Mouse (Mus musculus): ENCODE results near the gene Tom1.

The Tom1 gene

DNA sequence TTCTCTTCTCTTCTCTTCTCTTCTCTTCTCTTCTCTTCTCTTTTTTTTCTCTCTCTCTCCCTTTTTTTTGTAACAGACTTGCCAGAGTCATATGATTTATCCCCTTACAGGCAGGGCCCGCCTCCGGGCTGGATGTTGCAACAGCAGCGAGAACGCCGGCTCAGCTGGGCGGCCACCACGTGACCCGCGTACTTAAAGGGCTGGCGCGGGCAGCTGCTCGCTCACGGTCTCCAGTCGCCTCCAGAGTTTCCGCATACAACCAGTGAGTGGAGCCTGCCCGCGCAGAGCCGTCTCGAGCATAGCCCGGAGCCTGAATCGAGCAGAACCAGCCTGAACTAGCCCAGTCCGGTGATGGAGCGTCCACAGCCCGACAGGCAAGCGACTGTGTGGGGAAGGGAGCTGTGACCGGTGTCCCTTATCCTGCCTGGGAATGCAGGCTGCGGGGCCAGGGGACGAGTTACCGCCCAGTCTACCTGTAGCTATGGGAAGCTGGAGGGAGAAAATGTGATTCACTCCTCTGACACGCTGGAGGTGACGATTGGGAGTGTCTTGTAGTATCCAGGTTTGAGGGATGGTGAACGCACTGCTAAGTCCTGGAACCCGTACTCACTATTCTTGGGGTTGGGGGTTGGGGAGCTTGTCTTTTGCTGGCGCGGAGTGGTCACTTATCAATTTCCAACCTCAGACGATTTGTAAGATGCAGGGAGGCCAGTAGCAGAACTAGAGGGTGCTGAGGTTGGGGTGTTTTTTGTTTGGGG, 60.1 kb downstream of the Tom1 start, which contains the start of gene Hmox1:
TSS of gene Hmox1 (plus strand) at position 223 of the 758 bp plus-strand sequence.
- DNase-seq, result peak; percentile 41

DNA sequence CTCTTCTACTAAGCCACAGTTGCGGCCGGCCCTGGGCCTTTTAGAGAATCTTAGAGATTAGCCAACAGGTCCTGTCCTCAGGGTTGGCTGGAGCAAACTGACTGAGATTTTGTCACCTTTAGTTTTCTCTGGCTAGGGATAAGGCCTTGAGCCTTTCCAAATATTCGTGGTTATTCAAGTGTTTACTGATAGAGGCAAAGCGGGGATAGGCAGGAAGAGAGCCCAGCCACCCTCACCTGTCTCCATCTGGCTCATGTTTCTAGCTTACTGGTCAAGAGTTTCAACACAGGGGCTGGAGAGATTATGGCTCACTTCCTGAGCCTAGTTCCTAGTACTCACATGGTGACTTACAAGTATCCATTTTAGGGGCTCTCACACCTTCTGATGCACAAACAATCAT, 69.5 kb downstream of the Tom1 start:
- no peak for DNase-seq

DNA sequence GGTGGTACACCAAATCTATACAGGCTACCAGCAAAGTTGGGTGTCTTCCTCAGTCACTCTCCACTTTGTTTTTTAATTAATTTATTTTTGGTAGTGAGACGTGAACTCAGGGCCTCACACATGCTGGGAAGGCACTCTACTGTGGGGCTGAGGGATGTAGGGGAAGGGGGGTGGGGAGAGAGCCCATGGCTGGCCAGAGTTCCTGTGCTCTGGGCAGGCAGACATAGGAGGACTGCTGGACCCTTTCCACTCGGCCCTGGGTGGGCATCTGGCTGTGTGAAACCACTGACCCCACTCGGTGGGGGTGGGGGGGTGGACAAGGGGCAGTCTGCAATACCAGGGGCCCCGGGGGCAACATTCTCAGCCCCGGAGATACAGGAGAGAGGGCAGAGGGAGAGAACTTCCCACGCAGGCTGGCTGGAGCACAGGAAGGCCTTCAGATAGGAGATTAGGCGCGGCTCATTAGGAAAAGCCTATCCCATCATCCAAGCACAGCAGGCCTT, 69.9 kb downstream of the Tom1 start:
- no peak for DNase-seq

DNA sequence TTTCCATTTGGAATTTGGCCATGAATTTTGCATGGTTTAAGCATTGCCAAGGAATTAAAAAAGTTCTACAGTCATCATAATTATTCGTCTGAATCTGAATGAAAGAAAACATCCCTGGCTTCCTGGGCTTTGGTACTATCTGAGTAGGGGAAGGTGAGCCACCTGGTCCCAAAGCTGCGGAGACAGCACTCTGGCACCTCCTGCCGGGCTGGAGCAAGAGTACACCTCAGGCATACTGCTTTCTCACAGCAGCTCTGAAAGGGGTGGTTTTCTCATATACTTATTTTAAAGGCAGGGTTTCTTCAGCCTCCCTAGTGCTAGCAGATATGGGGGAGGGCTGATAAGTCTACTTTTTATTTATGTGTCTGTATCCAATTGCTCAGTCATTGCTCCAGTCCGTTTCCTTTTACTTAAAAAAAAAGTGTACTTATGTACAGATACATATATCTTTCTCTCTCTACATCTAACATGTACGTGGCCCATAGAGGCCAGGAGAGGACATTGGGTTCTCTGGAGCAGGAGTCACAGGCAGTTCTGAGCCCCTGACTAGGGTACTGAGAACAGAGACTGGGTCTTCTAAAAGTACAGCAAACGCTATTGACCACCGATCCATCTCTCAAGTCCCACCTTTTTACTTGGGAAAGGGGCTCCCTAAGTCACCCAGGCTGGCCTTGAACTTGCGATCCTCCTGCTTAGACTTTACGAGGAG, 75.2 kb downstream of the Tom1 start:
- DNase-seq, result peak; percentile 76

DNA sequence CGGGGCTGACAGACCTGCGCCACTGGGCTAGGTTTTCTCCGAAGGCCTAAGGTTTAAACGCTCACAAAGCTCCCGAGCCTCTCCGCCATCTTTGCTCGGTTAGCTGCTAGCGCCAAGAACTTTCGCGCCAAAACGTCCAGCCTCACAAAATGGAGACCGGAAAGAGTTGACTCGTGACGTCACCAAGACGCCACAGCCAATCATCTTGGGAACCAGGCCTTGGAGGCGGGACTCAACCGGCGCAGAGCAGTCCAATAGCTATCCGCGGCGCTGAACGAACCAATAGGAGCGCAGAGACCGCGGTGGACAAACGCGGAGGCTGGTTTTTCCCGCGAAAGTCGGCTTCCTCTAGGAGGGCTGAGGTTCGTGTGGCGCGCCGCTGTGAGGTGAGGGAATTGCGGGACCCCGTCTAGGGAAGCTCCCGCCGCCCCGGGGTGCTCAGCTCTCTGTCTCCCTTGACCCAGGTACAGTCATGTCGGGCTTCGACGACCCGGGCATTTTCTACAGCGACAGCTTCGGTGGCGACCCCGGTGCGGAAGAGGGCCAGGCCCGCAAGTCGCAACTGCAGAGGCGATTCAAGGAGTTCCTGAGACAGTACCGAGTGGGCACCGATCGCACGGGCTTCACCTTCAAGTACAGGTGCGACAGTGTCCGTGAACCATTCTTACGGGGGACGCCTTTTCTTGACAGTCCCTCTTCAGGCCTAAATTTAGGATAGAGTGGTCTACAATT, 75.9 kb downstream of the Tom1 start, which contains the start of gene Mcm5:
TSS of gene Mcm5 (plus strand) at position 334 of the 732 bp plus-strand sequence.
- peak; percentile 99 for DNase-seq

DNA sequence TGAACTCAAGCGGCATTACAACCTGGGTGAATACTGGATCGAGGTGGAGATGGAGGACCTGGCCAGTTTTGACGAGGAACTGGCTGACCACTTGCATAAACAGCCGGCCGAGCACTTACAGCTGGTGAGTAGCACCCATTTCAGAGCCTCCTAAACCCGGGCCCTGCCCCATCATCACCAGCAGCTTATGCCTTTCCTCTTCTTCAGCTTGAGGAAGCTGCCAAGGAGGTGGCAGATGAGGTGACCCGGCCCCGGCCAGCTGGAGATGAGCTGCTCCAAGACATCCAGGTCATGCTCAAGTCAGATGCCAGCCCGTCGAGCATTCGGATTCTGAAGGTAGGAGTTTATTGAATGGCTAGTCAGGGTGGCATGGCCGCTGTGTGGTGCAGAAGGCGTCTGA, 76.6 kb downstream of the Tom1 start:
- peak; percentile 33 for DNase-seq

DNA sequence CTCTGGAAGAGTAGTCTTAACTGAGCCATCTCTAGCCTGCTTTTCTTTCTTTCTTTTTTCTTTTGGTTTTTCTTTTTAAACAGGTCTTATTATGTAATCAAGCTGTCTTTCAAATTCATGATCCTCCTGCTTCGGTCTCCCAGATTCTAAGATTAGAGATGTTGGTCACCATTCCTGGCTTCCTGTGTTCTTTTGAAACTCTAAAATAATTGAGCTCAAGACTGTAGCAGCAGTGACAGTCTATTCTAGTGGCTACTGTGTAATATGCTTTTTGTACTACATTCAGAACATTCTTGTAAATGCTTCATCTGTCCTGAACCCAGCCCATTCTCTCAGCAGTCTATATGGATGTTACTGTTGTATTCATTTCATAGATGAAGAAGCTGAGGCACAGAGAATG, 85.0 kb downstream of the Tom1 start:
- no peak for DNase-seq

DNA sequence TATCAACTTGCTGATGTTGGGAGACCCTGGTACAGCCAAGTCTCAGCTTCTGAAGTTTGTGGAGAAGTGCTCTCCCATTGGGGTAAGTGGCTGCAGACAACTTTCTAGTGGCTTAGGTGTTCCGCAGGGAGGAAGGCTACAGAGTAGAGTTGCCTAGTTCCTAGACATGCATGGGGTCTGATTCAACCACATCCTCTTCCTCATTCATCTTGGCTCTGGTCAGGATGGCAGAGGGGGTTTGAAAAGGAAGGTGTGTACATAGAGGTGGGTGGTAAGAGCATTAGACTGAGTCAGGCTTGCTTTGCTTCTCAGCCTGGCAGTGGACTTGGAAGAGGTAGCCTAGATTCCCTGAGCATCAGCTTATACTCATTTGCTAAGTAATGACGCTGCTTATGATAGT, 85.8 kb downstream of the Tom1 start:
- DNase-seq, result no peak
